Mouse (Mus musculus): Measurements from ENCODE around the gene Gm20388.

DNA sequence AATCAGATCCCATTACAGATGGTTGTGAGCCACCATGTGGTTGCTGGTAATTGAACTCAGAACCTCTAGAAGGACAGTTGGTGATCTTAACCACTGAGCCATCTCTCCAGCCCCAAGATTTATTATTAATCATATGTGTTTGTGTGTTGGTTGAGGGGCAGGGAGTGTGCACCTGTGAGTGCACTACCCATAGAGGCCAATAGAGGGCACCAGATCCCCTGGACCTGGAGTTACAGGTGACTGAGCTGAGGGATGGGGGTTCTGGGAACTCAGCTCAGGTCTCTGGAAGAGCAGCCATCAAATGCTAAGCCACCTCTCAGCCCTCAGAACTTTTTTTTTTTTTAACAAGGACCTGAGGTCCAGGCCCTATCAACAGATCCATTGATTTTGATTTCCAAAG is 474.1 kb downstream of the Gm20388 start:
- TF ChIP-seq CTCF (IDR thresholded peaks at IDR 0.05; ENCODE audit: low read depth), result peak; percentile 58
- no peak for TF ChIP-seq EP300 (optimal IDR thresholded peaks at IDR 0.05)
